Mouse (Mus musculus): ENCODE results near the gene Ndufs2. TPM values are rescaled to one million over a fixed set of nuclear protein-coding genes. Genes with fewer than 3 reads are reported as not detected.
A peak's percentile ranks its signal among the peaks of the same experiment; 100 is the strongest.

The Ndufs2 gene
- polyA plus RNA-seq, 1 experiment from 2014 or later: 219 TPM

- 90% methylated on average over 12 of the region's 12 CpGs for WGBS
- H3K9me3 ChIP-seq (ENCODE audit: control insufficient read depth, low read depth, low read length): no peaks in the 10 kb centered on the region
- H3K4me1 ChIP-seq (ENCODE audit: control insufficient read depth, insufficient read depth, low read length): peaks cover 12% of the 10 kb centered on the region
- no peak overlapping the region for H3K4me3 ChIP-seq (ENCODE audit: low read depth, low read length)
- H3K4me2 ChIP-seq (replicated peaks; ENCODE audit: low read depth, low read length): no peak overlapping the region
- H3K36me3 ChIP-seq (ENCODE audit: control insufficient read depth, insufficient read depth, low read length): peaks cover 56% of the 10 kb centered on the region
- no peaks in the 10 kb centered on the region for H3K27me3 ChIP-seq (ENCODE audit: control insufficient read depth, insufficient read depth, low read length)
- no peak overlapping the region for H3K27ac ChIP-seq (ENCODE audit: low read length)
- ATAC-seq (ENCODE audit: insufficient number of reproducible peaks, insufficient read depth, low FRiP score, low read depth): no peak
- no peak overlapping the region for H3K9ac ChIP-seq (replicated peaks; ENCODE audit: low read depth, low read length)
Measured at GRCm38 (mm10) chr1:171274171-171274570, 23.0 kb upstream of the Ndufs2 start.

- Histone ChIP-seq H3K27me3 (ENCODE audit: control insufficient read depth, insufficient read depth, low read length) (no peaks in the 10 kb centered on the region), H3K27ac (ENCODE audit: low read length) (no peak overlapping the region), H3K4me3 (ENCODE audit: low read depth, low read length) (no peak overlapping the region), H3K4me2 (replicated peaks; ENCODE audit: low read depth, low read length) (peak overlapping the region; percentile 85; the same call in 1 of the 2 replicates), H3K9me3 (ENCODE audit: control insufficient read depth, low read depth, low read length) (no peaks in the 10 kb centered on the region), H3K4me1 (ENCODE audit: control insufficient read depth, insufficient read depth, low read length) (peaks cover 12% of the 10 kb centered on the region), H3K9ac (replicated peaks; ENCODE audit: low read depth, low read length) (no peak overlapping the region), H3K36me3 (ENCODE audit: control insufficient read depth, insufficient read depth, low read length) (peaks cover 39% of the 10 kb centered on the region)
- no peak for ATAC-seq (ENCODE audit: insufficient number of reproducible peaks, insufficient read depth, low FRiP score, low read depth)
- WGBS: 88% methylated on average over 3 of the region's 3 CpGs
Measured at GRCm38 (mm10) chr1:171272086-171272485, 20.9 kb upstream of the Ndufs2 start.

- H3K4me3 ChIP-seq (ENCODE audit: low read depth, low read length): peak overlapping the region; percentile 70; the same call in 1 of the 2 replicates
- no peaks in the 10 kb centered on the region for H3K27me3 ChIP-seq (ENCODE audit: control insufficient read depth, insufficient read depth, low read length)
- ATAC-seq (ENCODE audit: insufficient number of reproducible peaks, insufficient read depth, low FRiP score, low read depth): no peak
- WGBS: 66% methylated on average over 10 of the region's 10 CpGs
- H3K4me2 ChIP-seq (replicated peaks; ENCODE audit: low read depth, low read length): peak overlapping the region; percentile 85
- H3K9me3 ChIP-seq (ENCODE audit: control insufficient read depth, low read depth, low read length): no peaks in the 10 kb centered on the region
- no peak overlapping the region for H3K9ac ChIP-seq (replicated peaks; ENCODE audit: low read depth, low read length)
- peaks cover 34% of the 10 kb centered on the region for H3K36me3 ChIP-seq (ENCODE audit: control insufficient read depth, insufficient read depth, low read length)
- H3K27ac ChIP-seq (ENCODE audit: low read length): no peak overlapping the region
- peaks cover 12% of the 10 kb centered on the region for H3K4me1 ChIP-seq (ENCODE audit: control insufficient read depth, insufficient read depth, low read length)
Measured at GRCm38 (mm10) chr1:171271622-171272021, 20.4 kb upstream of the Ndufs2 start.

- H3K27ac ChIP-seq (ENCODE audit: low read length): no peak overlapping the region; the same call in 1 of the 2 replicates
- H3K4me1 ChIP-seq (ENCODE audit: control insufficient read depth, insufficient read depth, low read length): peaks cover 12% of the 10 kb centered on the region
- H3K9ac ChIP-seq (replicated peaks; ENCODE audit: low read depth, low read length): peak overlapping the region; percentile 66; the same call in 1 of the 2 replicates
- peaks cover 30% of the 10 kb centered on the region for H3K36me3 ChIP-seq (ENCODE audit: control insufficient read depth, insufficient read depth, low read length)
- peak overlapping the region; percentile 85 for H3K4me2 ChIP-seq (replicated peaks; ENCODE audit: low read depth, low read length)
- H3K4me3 ChIP-seq (ENCODE audit: low read depth, low read length): peak overlapping the region; percentile 70
- ATAC-seq (ENCODE audit: insufficient number of reproducible peaks, insufficient read depth, low FRiP score, low read depth): no peak
- no peaks in the 10 kb centered on the region for H3K9me3 ChIP-seq (ENCODE audit: control insufficient read depth, low read depth, low read length)
- no peaks in the 10 kb centered on the region for H3K27me3 ChIP-seq (ENCODE audit: control insufficient read depth, insufficient read depth, low read length)
- 38% methylated on average over 9 of the region's 9 CpGs for whole genome bisulfite sequencing
Measured at GRCm38 (mm10) chr1:171271196-171271595, 20.0 kb upstream of the Ndufs2 start.

- Histone ChIP-seq H3K36me3 (ENCODE audit: control insufficient read depth, insufficient read depth, low read length) (peaks cover 24% of the 10 kb centered on the region), H3K27me3 (ENCODE audit: control insufficient read depth, insufficient read depth, low read length) (no peaks in the 10 kb centered on the region), H3K27ac (ENCODE audit: low read length) (peak overlapping the region; percentile 74; the same call in 1 of the 2 replicates), H3K4me2 (replicated peaks; ENCODE audit: low read depth, low read length) (peak overlapping the region; percentile 85), H3K9me3 (ENCODE audit: control insufficient read depth, low read depth, low read length) (no peaks in the 10 kb centered on the region), H3K4me3 (ENCODE audit: low read depth, low read length) (peak overlapping the region; percentile 70), H3K9ac (replicated peaks; ENCODE audit: low read depth, low read length) (peak overlapping the region; percentile 66), H3K4me1 (ENCODE audit: control insufficient read depth, insufficient read depth, low read length) (peaks cover 12% of the 10 kb centered on the region)
- WGBS: under 1% methylated on average over 19 of the region's 19 CpGs
- ATAC-seq (ENCODE audit: insufficient number of reproducible peaks, insufficient read depth, low FRiP score, low read depth): peak; percentile 87
Measured at GRCm38 (mm10) chr1:171270573-171270900, 19.3 kb upstream of the Ndufs2 start.

- 3% methylated on average over 36 of the region's 36 CpGs for WGBS
- ATAC-seq (ENCODE audit: insufficient number of reproducible peaks, insufficient read depth, low FRiP score, low read depth): peak; percentile 93
- Histone ChIP-seq H3K4me1 (ENCODE audit: control insufficient read depth, insufficient read depth, low read length) (peaks cover 12% of the 10 kb centered on the region), H3K27ac (ENCODE audit: low read length) (peak within 1 kb of the TSS; percentile 74; the same call in 1 of the 2 replicates), H3K36me3 (ENCODE audit: control insufficient read depth, insufficient read depth, low read length) (peaks cover 19% of the 10 kb centered on the region), H3K4me2 (replicated peaks; ENCODE audit: low read depth, low read length) (peak within 1 kb of the TSS; percentile 85), H3K27me3 (ENCODE audit: control insufficient read depth, insufficient read depth, low read length) (no peaks in the 10 kb centered on the region), H3K9ac (replicated peaks; ENCODE audit: low read depth, low read length) (peak within 1 kb of the TSS; percentile 66), H3K9me3 (ENCODE audit: control insufficient read depth, low read depth, low read length) (no peaks in the 10 kb centered on the region), H3K4me3 (ENCODE audit: low read depth, low read length) (peak within 1 kb of the TSS; percentile 70)
Measured at GRCm38 (mm10) chr1:171269848-171270572, 18.8 kb upstream of the Ndufs2 start, which contains the start of gene B4galt3. Gene B4galt3 (plus strand): TSS chr1:171270328.

GRCm38 (mm10) chr1:171268341-171268740 lies 17.2 kb upstream of the Ndufs2 start:
- peaks cover 3% of the 10 kb centered on the region; the same call in 1 of the 2 replicates for H3K36me3 ChIP-seq (ENCODE audit: control insufficient read depth, insufficient read depth, low read length)
- H3K9me3 ChIP-seq (ENCODE audit: control insufficient read depth, low read depth, low read length): no peaks in the 10 kb centered on the region
- H3K27me3 ChIP-seq (ENCODE audit: control insufficient read depth, insufficient read depth, low read length): no peaks in the 10 kb centered on the region
- no peak for ATAC-seq (ENCODE audit: insufficient number of reproducible peaks, insufficient read depth, low FRiP score, low read depth)
- H3K4me2 ChIP-seq (replicated peaks; ENCODE audit: low read depth, low read length): no peak overlapping the region
- WGBS: 63% methylated on average over 1 of the region's 1 CpGs
- H3K9ac ChIP-seq (replicated peaks; ENCODE audit: low read depth, low read length): no peak overlapping the region
- peaks cover 12% of the 10 kb centered on the region for H3K4me1 ChIP-seq (ENCODE audit: control insufficient read depth, insufficient read depth, low read length)
- no peak overlapping the region for H3K27ac ChIP-seq (ENCODE audit: low read length)
- no peak overlapping the region for H3K4me3 ChIP-seq (ENCODE audit: low read depth, low read length)

GRCm38 (mm10) chr1:171265971-171266744 lies 15.0 kb upstream of the Ndufs2 start:
- H3K9me3 ChIP-seq (ENCODE audit: control insufficient read depth, low read depth, low read length): no peaks in the 10 kb centered on the region
- no peak for ATAC-seq (ENCODE audit: insufficient number of reproducible peaks, insufficient read depth, low FRiP score, low read depth)
- H3K9ac ChIP-seq (replicated peaks; ENCODE audit: low read depth, low read length): no peak overlapping the region
- 66% methylated on average over 4 of the region's 4 CpGs for WGBS
- no peak overlapping the region for H3K27ac ChIP-seq (ENCODE audit: low read length)
- H3K4me2 ChIP-seq (replicated peaks; ENCODE audit: low read depth, low read length): no peak overlapping the region
- peaks cover 12% of the 10 kb centered on the region for H3K4me1 ChIP-seq (ENCODE audit: control insufficient read depth, insufficient read depth, low read length)
- H3K27me3 ChIP-seq (ENCODE audit: control insufficient read depth, insufficient read depth, low read length): no peaks in the 10 kb centered on the region
- H3K36me3 ChIP-seq (ENCODE audit: control insufficient read depth, insufficient read depth, low read length): no peaks in the 10 kb centered on the region
- no peak overlapping the region for H3K4me3 ChIP-seq (ENCODE audit: low read depth, low read length)

All from stomach, embryonic 14.5 days (tissue).